Mouse (Mus musculus) CD4-positive helper T cell, adult 2 months (primary cell): ENCODE measurements around the gene Kirrel3.

Experiments used
- DNase-seq: peaks from one replicate; pipeline ENCODE4 v3.0.0-alpha.2; 2012; ENCODE audit warnings: low read depth, missing footprints, low spot score

The Kirrel3 gene

DNA sequence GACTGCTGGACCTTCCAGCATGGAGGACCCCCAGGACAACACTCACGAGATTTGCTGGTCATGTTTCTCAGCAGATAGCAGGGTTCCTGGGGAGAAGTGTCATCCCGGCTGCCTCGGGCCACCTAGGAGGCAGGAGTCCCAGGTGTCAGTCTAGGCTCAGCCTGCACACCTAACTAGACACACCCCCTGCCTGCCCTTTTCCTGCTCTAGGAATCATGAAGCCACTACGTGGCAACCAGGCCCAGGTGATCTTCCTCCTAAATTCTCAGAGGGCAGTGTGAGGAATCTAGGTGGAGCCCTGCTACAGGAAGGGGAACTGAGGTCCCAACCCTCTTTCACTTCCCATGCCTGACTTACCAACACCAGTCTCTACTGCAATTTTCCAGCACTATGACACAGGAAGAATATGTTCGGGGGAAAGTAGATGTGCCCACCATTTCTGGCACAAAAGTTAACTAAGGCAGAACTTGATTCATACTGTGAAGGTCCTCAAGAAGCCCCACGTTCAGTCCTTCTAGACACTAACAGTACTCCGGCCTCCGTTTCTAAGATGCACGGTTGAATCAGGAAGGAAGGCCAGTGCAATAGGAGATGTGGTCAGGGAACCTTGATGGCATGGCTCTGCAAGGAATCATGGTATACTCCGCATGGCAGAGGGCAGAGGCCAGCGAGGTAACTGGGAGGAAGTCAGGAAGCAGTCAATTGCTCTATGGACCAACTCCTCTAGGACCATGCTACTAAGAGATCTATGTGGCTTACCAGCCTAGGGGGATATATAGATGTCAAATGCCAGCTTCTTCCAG lies 570.0 kb downstream of the Kirrel3 start:
- DNase-seq = no peak

DNA sequence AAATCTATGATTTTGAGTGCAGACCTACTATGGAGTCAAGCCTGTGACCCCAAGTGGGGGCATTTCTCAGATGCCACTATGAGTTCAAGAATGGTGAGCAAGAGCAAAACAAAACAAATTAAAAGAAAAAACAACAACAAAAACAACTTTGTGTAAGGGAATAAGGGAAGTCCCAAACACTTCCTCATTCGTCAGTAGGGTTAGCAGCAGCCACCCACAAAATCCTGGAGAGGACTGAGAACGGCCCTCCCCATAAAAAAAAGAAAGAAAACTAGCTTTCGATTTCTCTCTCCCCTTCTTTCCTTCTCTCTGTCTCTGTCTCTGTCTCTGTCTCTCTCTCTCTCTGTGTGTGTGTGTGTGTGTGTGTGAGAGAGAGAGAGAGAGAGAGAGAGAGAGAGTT lies 570.9 kb downstream of the Kirrel3 start:
- DNase-seq = no peak

DNA sequence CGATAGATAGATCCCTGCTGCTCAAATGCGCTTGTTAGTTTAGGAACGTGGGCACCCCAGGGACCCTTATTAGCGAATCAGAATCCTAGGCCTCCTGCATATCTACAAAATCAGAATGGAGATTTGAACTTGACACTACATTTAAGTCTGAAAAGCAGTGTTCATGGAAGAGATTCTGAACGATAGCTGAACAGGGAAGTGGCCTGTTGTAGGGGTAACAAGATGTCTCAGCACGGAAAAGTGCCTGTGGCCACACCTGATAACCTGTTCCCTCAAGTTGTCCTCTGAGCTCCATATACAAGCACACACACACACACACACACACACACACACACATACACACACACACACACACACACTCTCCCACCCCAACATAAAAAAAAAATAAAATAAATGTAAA lies 571.9 kb downstream of the Kirrel3 start:
- no peak for DNase-seq

DNA sequence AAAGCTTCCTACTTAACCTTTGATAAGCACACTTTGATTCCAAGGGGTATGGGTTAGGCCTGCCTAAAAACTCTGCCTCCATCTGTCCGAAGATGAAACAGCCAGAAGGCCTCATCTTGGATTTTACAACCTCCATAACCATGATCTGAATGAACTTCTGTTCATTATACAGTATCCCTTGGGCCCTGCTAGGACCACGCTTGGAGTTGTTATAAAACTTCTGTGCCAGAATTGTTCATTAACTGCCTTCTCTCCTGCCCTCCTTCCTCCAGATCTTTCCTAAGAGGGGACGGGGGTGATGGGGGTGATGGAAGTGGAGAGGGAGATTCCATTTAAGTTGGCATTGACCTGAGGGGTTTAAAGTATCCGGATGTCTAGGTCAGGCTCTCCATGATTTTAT lies 572.5 kb downstream of the Kirrel3 start:
- DNase-seq = no peak

DNA sequence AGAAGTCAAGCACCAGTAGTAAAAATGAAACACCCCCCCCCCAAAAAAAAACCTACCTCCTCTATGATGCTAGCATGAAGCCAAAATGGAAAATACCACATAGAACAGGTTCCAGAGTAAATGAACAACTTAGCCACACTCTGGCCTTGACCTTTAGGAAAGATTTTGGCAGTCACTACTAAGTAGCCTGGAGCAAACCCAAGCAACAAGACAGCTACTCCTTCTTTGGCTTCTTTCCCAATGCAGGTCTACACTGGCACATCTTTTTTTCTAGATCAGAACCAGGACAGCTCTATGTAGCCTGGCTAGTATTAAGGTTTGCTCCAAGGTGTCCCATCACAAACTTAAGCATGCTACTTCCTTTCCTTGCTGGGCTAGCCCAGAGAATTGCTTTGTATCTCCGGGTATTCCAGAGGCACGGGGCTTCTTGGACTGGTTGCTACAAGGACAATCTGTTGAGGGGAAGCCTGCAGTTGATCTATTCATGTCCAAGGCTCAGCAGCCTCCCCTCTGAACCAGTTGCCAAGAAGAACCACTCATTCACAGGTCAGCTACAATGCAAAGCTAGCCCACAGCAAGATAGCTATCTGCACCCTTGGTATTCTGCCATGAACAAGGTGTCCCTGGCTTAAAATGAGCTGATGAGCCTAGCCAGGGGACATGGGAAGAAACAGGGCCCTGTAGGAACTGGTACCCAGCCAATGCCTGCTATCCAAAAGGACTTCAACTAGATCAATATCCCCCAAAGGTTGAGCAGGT lies 573.1 kb downstream of the Kirrel3 start:
- DNase-seq = no peak

DNA sequence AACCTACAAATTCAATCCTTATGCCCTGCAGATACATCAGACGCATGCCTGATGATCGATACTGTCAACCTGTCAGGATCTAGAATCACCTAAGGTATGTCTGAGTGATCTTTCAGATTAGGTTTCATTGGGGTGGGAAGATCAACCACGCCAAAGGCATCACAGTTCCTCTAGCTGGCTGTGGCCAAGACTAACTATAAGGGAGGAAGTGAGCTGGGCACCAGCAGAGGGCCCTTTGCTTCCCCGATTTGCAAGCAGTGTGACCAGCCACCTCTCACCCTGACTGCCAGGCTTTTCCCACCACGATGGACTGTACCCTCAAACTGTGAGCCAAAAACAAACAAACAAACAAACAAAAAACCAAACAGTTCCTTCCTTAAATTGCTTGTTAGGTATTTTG lies 574.2 kb downstream of the Kirrel3 start:
- no peak for DNase-seq

DNA sequence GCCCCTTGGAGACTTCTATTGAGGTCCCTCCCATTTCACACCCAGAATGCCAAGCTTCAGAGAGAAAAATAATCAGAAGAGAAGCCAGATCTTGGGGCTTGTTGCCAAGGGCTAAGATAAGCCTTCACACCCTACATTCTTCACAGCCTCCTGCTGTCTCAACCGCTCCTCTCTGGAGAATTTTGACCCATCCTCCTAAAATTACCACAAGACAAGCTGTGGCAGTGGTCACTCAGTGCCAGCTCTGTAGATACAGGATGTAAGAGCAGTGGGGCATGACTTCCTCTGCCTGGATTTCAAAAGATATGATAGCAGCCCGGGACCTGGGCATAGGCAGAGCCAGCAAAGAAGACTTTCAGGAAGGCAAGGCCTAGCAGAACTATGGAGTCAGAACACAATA lies 575.8 kb downstream of the Kirrel3 start:
- no peak for DNase-seq
